Mouse (Mus musculus): ENCODE data around the gene Mthfd1l. TPM values are rescaled to one million over a fixed set of nuclear protein-coding genes. Genes with fewer than 3 reads are reported as not detected.

The Mthfd1l gene
- total RNA-seq (2021): 1 to 10 TPM; 8.4 to 9.2 TPM

GRCm38 (mm10) chr10:3972981-3973588, at the start of gene Mthfd1l:
Mthfd1l (plus strand) TSS chr10:3973118.
- peak; percentile 62 to 66 for DNase-seq (ENCODE audit: extremely low spot score in 1 of 2, low spot score in 1 of 2)

- no peak for DNase-seq (ENCODE audit: extremely low spot score in 1 of 2, low spot score in 1 of 2)
These were observed 44.8 kb upstream of the Mthfd1l start for GRCm38 (mm10) chr10:3928008-3928545.

- DNase-seq (ENCODE audit: extremely low spot score in 1 of 2, low spot score in 1 of 2): no peak
These were observed 41.1 kb upstream of the Mthfd1l start for GRCm38 (mm10) chr10:3931831-3932230.

GRCm38 (mm10) chr10:3933311-3933940, 39.5 kb upstream of the Mthfd1l start:
- DNase-seq (ENCODE audit: extremely low spot score in 1 of 2, low spot score in 1 of 2): no peak

DNA sequence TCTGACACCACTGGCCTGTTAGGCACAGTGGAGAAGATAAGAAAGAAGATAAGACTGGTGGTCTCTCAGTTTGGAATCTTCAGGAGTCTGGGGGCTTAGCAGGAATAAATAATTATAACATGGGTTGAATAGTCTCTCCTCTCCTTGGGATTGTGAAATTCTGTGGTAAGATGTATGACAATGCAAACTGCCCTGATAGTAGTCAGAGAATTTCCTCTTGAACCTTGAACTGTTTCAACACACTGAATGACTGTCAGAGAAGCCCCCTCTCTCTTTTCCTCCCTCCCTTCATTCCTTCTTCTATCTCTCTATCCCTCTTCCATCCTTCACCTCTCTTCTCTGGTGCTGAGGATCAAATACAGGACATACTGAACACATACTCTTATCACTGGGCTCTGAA, 36.1 kb upstream of the Mthfd1l start:
- no peak for DNase-seq (ENCODE audit: extremely low spot score in 1 of 2, low spot score in 1 of 2)

DNA sequence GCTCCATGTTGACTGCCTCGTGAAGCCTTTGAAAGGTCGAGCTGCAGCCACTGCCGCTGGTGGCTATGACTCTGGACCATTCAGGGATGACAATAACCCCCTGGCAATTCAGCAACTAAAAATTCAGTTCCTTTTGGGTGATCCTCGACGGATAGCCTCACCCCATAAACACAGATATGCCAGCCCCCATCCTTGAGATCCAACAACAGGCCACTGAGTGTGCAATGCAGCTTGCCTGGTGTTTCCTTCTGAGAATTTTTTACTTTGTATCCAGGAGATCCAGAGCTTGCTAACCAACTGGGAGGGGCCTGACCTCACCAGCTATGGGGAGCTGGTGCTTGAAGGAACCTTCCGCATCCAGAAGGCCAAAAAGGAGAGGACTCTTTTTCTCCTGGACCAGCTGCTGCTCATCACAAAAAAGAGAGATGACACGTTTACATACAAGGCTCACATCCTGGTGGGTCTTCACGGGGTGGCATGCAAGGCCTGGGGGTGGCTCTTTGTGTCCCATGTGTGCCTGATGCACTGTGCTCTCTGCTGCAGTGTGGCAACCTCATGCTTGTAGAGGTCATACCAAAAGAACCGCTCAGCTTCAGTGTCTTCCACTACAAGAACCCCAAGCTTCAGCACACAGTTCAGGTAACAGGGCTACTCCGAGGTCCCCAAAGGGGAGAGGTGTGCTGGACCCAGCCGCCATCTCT, 32.9 kb upstream of the Mthfd1l start:
- no peak for DNase-seq (ENCODE audit: extremely low spot score in 1 of 2, low spot score in 1 of 2)

DNA sequence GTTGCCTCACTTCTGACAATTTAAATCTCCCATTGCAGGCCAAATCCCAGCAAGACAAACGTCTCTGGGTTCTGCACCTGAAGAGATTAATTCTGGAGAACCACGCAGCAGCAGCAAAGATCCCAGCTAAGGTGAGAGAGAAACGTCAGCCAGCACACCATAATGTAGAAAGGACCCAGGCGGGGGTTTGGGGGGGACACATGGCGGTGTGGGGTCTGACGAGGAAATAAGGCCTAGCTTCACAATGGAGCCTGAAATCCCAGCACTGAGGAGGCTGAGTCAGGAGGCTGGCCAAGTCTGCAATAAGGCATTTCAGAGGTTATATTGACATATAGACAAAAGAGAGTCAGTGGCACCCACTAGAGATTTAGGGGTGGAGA, 32.3 kb upstream of the Mthfd1l start:
- no peak for DNase-seq (ENCODE audit: extremely low spot score in 1 of 2, low spot score in 1 of 2)

DNA sequence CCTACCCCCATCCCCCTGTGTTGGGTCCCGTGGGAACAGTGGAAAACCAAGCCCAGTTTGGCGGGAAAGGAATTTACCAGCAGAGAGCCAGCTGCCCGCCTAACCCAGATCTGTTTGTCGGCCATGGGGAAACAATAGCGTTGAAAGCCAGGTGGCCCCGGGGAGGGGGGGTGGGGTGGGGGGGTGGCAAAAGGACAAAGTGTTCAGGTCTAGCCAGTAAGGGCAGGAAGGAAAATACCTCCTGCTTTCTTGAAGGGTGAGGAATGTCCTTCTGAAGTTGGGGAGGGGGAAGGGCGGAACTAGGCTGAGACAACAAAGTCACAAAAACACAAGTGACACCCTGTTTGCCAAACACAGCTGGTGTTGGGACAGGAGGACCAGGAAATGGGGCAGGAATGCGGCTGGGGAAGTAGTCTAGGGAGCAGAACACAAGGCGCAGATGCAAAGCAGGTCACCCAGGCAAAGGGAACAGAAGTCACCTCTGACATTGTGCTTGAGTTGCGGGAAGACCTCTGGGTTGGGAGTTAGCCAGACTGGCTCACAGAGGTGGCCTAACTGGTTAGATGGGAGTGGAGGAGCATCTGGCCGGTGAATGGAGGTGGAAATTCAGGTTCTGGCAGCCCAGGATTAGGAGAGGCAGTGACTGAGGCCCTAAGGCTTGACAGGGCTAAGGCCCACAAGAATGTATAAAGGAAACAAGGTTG, 31.7 kb upstream of the Mthfd1l start:
- no peak for DNase-seq (ENCODE audit: extremely low spot score in 1 of 2, low spot score in 1 of 2)

- DNase-seq (ENCODE audit: extremely low spot score in 1 of 2, low spot score in 1 of 2): no peak
These were observed 30.6 kb upstream of the Mthfd1l start for GRCm38 (mm10) chr10:3942289-3942688.

- DNase-seq (ENCODE audit: extremely low spot score in 1 of 2, low spot score in 1 of 2): peak; percentile 46 to 68
These were observed 29.2 kb upstream of the Mthfd1l start for GRCm38 (mm10) chr10:3943492-3944395.

GRCm38 (mm10) chr10:3946871-3947270, 26.0 kb upstream of the Mthfd1l start:
- DNase-seq (ENCODE audit: extremely low spot score in 1 of 2, low spot score in 1 of 2): no peak

DNA sequence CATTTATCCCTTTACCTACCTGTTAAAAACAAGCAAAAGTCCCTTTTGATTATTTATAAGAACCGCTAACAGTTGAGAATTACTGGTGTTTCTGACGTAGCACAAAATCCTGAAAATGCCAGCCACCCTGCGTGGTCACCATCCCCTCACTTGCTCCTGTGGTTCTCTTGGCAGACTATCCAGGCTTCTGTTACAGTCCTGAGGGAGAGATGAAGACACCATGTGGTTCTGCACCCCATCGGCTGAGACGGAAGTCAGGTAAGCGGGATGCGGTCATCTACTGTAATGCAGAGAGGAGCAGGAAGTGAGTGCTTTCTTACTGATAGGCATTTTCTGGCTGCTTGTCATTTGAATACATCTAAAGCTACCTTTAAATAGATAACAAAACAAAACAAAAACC, 25.6 kb upstream of the Mthfd1l start:
- no peak for DNase-seq (ENCODE audit: extremely low spot score in 1 of 2, low spot score in 1 of 2)

- no peak for DNase-seq (ENCODE audit: extremely low spot score in 1 of 2, low spot score in 1 of 2)
These were observed 23.6 kb upstream of the Mthfd1l start for GRCm38 (mm10) chr10:3949306-3949705.

DNA sequence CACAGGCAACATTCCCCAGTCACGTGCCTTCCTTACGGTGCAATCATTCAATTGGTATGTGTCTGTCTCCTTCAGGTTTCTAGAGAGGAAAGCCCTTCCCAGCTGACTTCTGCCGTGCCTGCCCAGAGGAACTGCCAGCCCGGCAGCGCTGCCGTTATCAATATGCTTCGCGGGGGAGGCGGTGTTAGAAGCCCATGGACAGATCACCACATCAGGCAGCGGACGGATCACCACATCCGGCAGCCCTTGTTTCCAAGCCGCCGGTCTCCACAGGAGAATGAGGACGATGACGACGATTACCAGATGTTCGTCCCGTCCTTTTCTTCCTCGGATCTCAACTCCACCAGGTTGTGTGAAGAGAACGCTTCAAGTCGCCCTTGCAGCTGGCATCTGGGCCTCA, 16.4 kb upstream of the Mthfd1l start:
- no peak for DNase-seq (ENCODE audit: extremely low spot score in 1 of 2, low spot score in 1 of 2)

DNA sequence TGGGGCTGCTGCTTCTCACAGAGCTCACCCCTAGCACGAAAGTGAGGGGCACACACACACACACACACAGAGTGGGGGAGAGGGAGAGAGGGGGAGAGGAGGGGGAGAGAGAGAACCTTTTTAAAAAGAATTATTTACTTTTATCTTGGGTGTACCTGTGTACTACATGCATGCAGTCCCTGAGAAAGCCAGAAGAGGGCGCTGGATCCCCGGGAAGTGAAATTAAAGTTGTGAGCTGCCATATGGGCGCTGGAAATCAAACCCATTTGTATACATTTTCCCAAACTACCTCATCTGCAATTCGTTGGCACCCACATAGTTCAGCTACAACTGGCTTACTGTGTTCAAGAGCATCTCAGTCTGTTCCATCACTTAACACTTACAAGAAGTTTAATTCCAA, 14.3 kb upstream of the Mthfd1l start:
- no peak for DNase-seq (ENCODE audit: extremely low spot score in 1 of 2, low spot score in 1 of 2)

- DNase-seq (ENCODE audit: extremely low spot score in 1 of 2, low spot score in 1 of 2): no peak
These were observed 3.9 kb upstream of the Mthfd1l start for GRCm38 (mm10) chr10:3969026-3969425.

- DNase-seq (ENCODE audit: extremely low spot score in 1 of 2, low spot score in 1 of 2): no peak
These were observed 681 bp upstream of the Mthfd1l start for GRCm38 (mm10) chr10:3972237-3972636.

- peak; percentile 76 to 81 for DNase-seq (ENCODE audit: extremely low spot score in 1 of 2, low spot score in 1 of 2)
These were observed 712 bp downstream of the Mthfd1l start for GRCm38 (mm10) chr10:3973589-3974070.

- DNase-seq (ENCODE audit: extremely low spot score in 1 of 2, low spot score in 1 of 2): no peak
These were observed 1.5 kb downstream of the Mthfd1l start for GRCm38 (mm10) chr10:3974380-3974779.

Measured in layer of hippocampus, postnatal 25 days (tissue).